Mouse (Mus musculus): Measurements from ENCODE around the gene Cers6.

GRCm38 (mm10) chr2:69035457-69035856 is 174.2 kb downstream of the Cers6 start:
- TF ChIP-seq CTCF (IDR thresholded peaks at IDR 0.05; ENCODE audit: control insufficient read depth, insufficient read depth, low read length) (no peak), POLR2A (IDR thresholded peaks at IDR 0.05; ENCODE audit: borderline replicate concordance, control insufficient read depth, low read depth, low read length) (no peak)

All from bone marrow, adult 2 months (tissue).